Mouse (Mus musculus) R1 (cell line): Measurements from ENCODE around the gene Ppp1r12a.
A peak's percentile ranks its signal among the peaks of the same experiment; 100 is the strongest.

ENCODE experiments used
- DNase-seq: peaks from one replicate; pipeline ENCODE4 v3.0.0-alpha.2; 2018; ENCODE audit warnings: low read depth, low spot score

Ppp1r12a gene

GRCm38 (mm10) chr10:108162297-108163020 lies 466 bp downstream of the Ppp1r12a start:
- DNase-seq: peak; percentile 31

GRCm38 (mm10) chr10:108163021-108163410 lies 1.0 kb downstream of the Ppp1r12a start:
- no peak for DNase-seq

- no peak for DNase-seq
Observed at GRCm38 (mm10) chr10:108163451-108163850, 1.5 kb downstream of the Ppp1r12a start.

- DNase-seq: no peak
Observed at GRCm38 (mm10) chr10:108167823-108168222, 5.8 kb downstream of the Ppp1r12a start.

- DNase-seq: no peak
Observed at GRCm38 (mm10) chr10:108170818-108171217, 8.8 kb downstream of the Ppp1r12a start.

- no peak for DNase-seq
Observed at GRCm38 (mm10) chr10:108171637-108172036, 9.6 kb downstream of the Ppp1r12a start.

GRCm38 (mm10) chr10:108172817-108173563 lies 11.0 kb downstream of the Ppp1r12a start:
- DNase-seq: peak; percentile 29

GRCm38 (mm10) chr10:108174107-108174506 lies 12.1 kb downstream of the Ppp1r12a start:
- DNase-seq: peak; percentile 28

GRCm38 (mm10) chr10:108175885-108176284 lies 13.9 kb downstream of the Ppp1r12a start:
- no peak for DNase-seq

GRCm38 (mm10) chr10:108178285-108178848 lies 16.4 kb downstream of the Ppp1r12a start:
- DNase-seq: no peak

GRCm38 (mm10) chr10:108179404-108179803 lies 17.4 kb downstream of the Ppp1r12a start:
- no peak for DNase-seq

GRCm38 (mm10) chr10:108180313-108180712 lies 18.3 kb downstream of the Ppp1r12a start:
- DNase-seq: no peak

GRCm38 (mm10) chr10:108181893-108182292 lies 19.9 kb downstream of the Ppp1r12a start:
- no peak for DNase-seq

GRCm38 (mm10) chr10:108182386-108182785 lies 20.4 kb downstream of the Ppp1r12a start:
- peak; percentile 81 for DNase-seq

GRCm38 (mm10) chr10:108184763-108185162 lies 22.8 kb downstream of the Ppp1r12a start:
- DNase-seq: no peak

GRCm38 (mm10) chr10:108185265-108185664 lies 23.3 kb downstream of the Ppp1r12a start:
- DNase-seq: no peak

GRCm38 (mm10) chr10:108189303-108189702 lies 27.3 kb downstream of the Ppp1r12a start:
- no peak for DNase-seq

GRCm38 (mm10) chr10:108189986-108190385 lies 28.0 kb downstream of the Ppp1r12a start:
- DNase-seq: no peak

- DNase-seq: no peak
Observed at GRCm38 (mm10) chr10:108190626-108191025, 28.6 kb downstream of the Ppp1r12a start.

GRCm38 (mm10) chr10:108191381-108191787 lies 29.4 kb downstream of the Ppp1r12a start:
- DNase-seq: no peak

- DNase-seq: no peak
Observed at GRCm38 (mm10) chr10:108192306-108192705, 30.3 kb downstream of the Ppp1r12a start.

- no peak for DNase-seq
Observed at GRCm38 (mm10) chr10:108196124-108196523, 34.1 kb downstream of the Ppp1r12a start.

- DNase-seq: no peak
Observed at GRCm38 (mm10) chr10:108197498-108197897, 35.5 kb downstream of the Ppp1r12a start.
